Mouse (Mus musculus) cortical plate, adult 2 months (tissue): ENCODE results near the gene Ndst2.

Source experiments
- CTCF ChIP-seq: fragments of 200-500 bp; IDR thresholded peaks from 2 replicates; pipeline ENCODE4 v1.5.1; 2011; ENCODE audit warnings: mild to moderate bottlenecking, control low read depth, low read length; ENCODE audit not compliant: insufficient read depth; ENCODE audit errors: extremely low read depth
- POLR2A ChIP-seq: fragments of 200-500 bp; IDR thresholded peaks from 2 replicates; pipeline ENCODE4 v1.6.1; 2011; ENCODE audit warnings: mild to moderate bottlenecking, low read length, control low read depth; ENCODE audit not compliant: insufficient read depth; ENCODE audit errors: extremely low read depth

DNA sequence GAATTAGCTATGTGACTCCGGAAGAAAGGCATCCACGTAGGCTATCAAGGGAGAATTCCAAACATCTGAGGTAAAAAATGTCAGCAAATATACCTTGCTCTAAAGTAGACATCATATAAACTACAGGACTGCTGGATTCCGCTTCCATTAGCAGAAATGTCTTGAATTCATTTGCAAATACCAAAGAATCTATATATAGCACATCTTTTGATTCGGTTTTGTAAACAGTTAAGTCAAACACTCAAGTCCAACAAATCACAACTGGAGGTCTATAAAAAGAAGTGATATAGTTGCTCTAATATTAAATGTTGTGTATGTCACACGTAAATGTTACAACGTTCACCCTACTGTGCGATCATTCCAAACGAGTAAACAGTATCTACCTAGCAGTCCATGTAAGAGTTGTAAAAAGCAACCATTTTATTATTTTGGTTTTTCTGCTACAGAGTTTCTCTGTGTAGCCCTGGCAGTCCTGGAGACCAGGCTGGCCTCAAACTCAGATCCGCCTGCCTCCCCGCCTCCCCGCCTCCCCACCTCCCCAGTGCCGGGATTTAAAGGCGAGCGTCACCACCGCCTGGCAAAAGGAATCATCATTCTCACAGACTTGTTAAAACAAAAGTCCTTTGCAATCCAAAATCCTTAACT lies 32.1 kb downstream of the Ndst2 start:
- no peak for TF ChIP-seq CTCF
- TF ChIP-seq POLR2A, result no peak
